Mouse (Mus musculus): ENCODE measurements around the gene Erap1. TPM values are rescaled to one million over a fixed set of nuclear protein-coding genes. Genes with fewer than 3 reads are reported as not detected.

Erap1 gene
- polyA plus RNA-seq, 2 experiments = 4.6 to 8.9 TPM

DNA sequence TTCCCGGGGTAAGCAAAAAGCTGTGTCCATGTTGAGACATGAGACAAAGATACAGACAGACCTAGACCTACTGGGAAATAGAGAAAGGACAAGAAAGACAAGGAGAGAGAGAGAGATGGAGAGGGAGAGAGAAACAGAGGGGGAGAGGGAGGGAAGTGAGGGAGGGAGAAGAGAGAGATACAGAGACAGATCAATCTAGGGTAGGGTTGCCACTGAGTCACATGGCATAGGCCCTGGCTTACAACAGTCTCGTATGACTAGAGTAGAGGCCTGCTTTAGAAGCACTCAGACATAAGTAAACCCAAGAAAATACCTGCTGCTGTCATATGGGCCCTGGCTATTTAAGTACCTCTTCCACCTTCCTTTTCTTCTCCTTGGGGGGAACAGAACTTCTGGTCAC, 97.0 kb downstream of the Erap1 start:
- Histone ChIP-seq H3K4me3 (replicated peaks; ENCODE audit: low read length) (no peak overlapping the region), H3K9ac (ENCODE audit: low read depth, low read length, severe bottlenecking) (no peak overlapping the region), H3K9me3 (ENCODE audit: control insufficient read depth, low read length) (no peaks in the 10 kb centered on the region), H3K4me1 (ENCODE audit: control insufficient read depth, insufficient read depth, low read length) (no peaks in the 10 kb centered on the region), H3K4me2 (replicated peaks; ENCODE audit: low read depth, low read length, severe bottlenecking) (no peak overlapping the region), H3K27ac (replicated peaks; ENCODE audit: low read depth, low read length) (no peak overlapping the region), H3K36me3 (ENCODE audit: control insufficient read depth, insufficient read depth, low read length) (peaks cover 40% of the 10 kb centered on the region), H3K27me3 (ENCODE audit: control insufficient read depth, insufficient read depth, low read length) (no peaks in the 10 kb centered on the region)
- no peak for ATAC-seq (ENCODE audit: low FRiP score, low read depth)
- TF ChIP-seq POLR2A (IDR thresholded peaks at IDR 0.05; ENCODE audit: borderline replicate concordance, extremely low read depth, insufficient read depth, insufficient read length) = no peak
- DNase-seq (ENCODE audit: low spot score) = no peak
- WGBS = 87% methylated on average over 2 of the region's 2 CpGs

Other genes starting within 250 kb of the Erap1 start
- gene Zfp72, start 248.7 kb upstream of the Erap1 start, polyA plus RNA-seq (2012; rRNA removed) = 1.4 and 1.7 TPM in 2 replicates
- 6.3 and 6.7 TPM in 2 replicates for gene Zfp72, start 248.7 kb upstream of the Erap1 start, polyA plus RNA-seq (2014; fragmentation: Nextera tagmentation; extraction: Ambion mirVana)
- gene Ftl1-ps1, start 239.9 kb upstream of the Erap1 start, polyA plus RNA-seq (2012; rRNA removed) = 28.6 and 36.8 TPM in 2 replicates
- 73.7 and 79.0 TPM in 2 replicates for gene Ftl1-ps1, start 239.9 kb upstream of the Erap1 start, polyA plus RNA-seq (2014; fragmentation: Nextera tagmentation; extraction: Ambion mirVana)
- 6.4 and 9.9 TPM in 2 replicates for gene Zfp825, start 145.6 kb upstream of the Erap1 start, polyA plus RNA-seq (2012; rRNA removed)
- 20.1 and 21.1 TPM in 2 replicates for gene Zfp825, start 145.6 kb upstream of the Erap1 start, polyA plus RNA-seq (2014; fragmentation: Nextera tagmentation; extraction: Ambion mirVana)
- gene Cast, start 169.2 kb downstream of the Erap1 start, polyA plus RNA-seq (2012; rRNA removed) = 16.4 and 26.9 TPM in 2 replicates
- gene Cast, start 169.2 kb downstream of the Erap1 start, polyA plus RNA-seq (2014; fragmentation: Nextera tagmentation; extraction: Ambion mirVana) = 46.9 and 47.3 TPM in 2 replicates

Measured in limb, embryonic 14.5 days (tissue).